In the genomic region with DNA sequence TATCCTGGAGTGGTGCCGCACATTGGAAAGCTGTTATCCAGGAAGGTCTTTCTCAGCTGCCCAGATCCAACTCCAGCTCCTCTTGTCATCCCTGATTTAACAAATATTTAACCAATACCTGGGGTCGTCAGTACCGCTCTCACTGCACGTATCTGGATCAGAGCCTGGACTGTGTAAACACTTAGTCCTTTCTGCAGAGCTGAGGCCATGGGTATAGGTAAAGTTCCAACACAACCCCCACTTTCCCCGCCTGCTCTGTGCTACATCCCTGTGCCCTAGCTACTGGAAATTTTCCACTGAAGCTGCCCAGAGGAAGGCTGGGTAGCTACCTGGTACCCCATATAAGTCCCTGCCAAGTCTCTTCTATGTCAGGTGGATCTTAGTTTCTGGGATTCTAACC, we compare ENCODE assay signal across 28 mouse cellular contexts. TPM values are rescaled to one million over a fixed set of nuclear protein-coding genes. Genes with fewer than 3 reads are reported as not detected.
DNase-seq lines count a peak whose midpoint lies in the region; ATAC-seq and TF ChIP-seq lines count a peak whose summit lies in the region.
"Had no signal": no experiment of that assay in that cellular context is flagged by ENCODE, and none has a peak within 500 bp of the region (broad histone marks: within the 10 kb centered on the region; RNA-seq: fewer than 3 reads in every experiment).

No protein-coding gene starts in this region.

- no peak overlapping the region for H3K4me3 ChIP-seq in forebrain, embryonic 11.5 days (ENCODE audit: low read depth, low read length)
- H3K4me3 ChIP-seq in forebrain, embryonic 16.5 days (replicated peaks; ENCODE audit: low read length) = no peak overlapping the region
- H3K4me3 ChIP-seq in liver, embryonic 12.5 days = no peak overlapping the region
- H3K4me3 ChIP-seq in liver, postnatal 0 days (ENCODE audit: low read depth, low read length) = no peak overlapping the region
- H3K4me3 ChIP-seq in stomach, embryonic 16.5 days (replicated peaks; ENCODE audit: low read length) = no peak overlapping the region
- no peak overlapping the region for H3K4me3 ChIP-seq in stomach, postnatal 0 days (ENCODE audit: low read depth, low read length)
- H3K4me3 ChIP-seq: embryonic facial prominence, embryonic 10.5 days; embryonic facial prominence, embryonic 13.5 days; erythroblast, embryonic 14.5 days; forebrain, embryonic 13.5 days; heart, embryonic 12.5 days; heart, embryonic 15.5 days; hindbrain, embryonic 10.5 days; hindbrain, embryonic 13.5 days had no signal

- TF ChIP-seq CTCF in liver, postnatal 0 days (IDR thresholded peaks at IDR 0.05; ENCODE audit: low read depth) = no peak
- no peak for TF ChIP-seq CTCF in stomach, postnatal 0 days (IDR thresholded peaks at IDR 0.05; ENCODE audit: low read depth)

- 90% methylated on average over 5 of the region's 5 CpGs for WGBS in forebrain, embryonic 11.5 days
- WGBS in forebrain, embryonic 16.5 days = 84% methylated on average over 5 of the region's 5 CpGs
- WGBS in liver, embryonic 12.5 days (ENCODE audit: insufficient replicate concordance) = 65% methylated on average over 5 of the region's 5 CpGs
- 55% methylated on average over 5 of the region's 5 CpGs for WGBS in liver, postnatal 0 days (ENCODE audit: insufficient replicate concordance)
- 45% methylated on average over 5 of the region's 5 CpGs for WGBS in stomach, embryonic 16.5 days
- 41% methylated on average over 5 of the region's 5 CpGs for WGBS in stomach, postnatal 0 days

- H3K27ac ChIP-seq in forebrain, embryonic 11.5 days (ENCODE audit: low read depth, low read length) = no peak overlapping the region
- no peak overlapping the region for H3K27ac ChIP-seq in forebrain, embryonic 16.5 days (ENCODE audit: low read length)
- H3K27ac ChIP-seq in liver, embryonic 12.5 days = no peak overlapping the region
- no peak overlapping the region for H3K27ac ChIP-seq in liver, postnatal 0 days (ENCODE audit: low read depth)
- H3K27ac ChIP-seq in stomach, embryonic 16.5 days (ENCODE audit: low read length) = no peak overlapping the region
- no peak overlapping the region for H3K27ac ChIP-seq in stomach, postnatal 0 days (replicated peaks)
- H3K27ac ChIP-seq: embryonic facial prominence, embryonic 10.5 days; embryonic facial prominence, embryonic 13.5 days; forebrain, embryonic 13.5 days; heart, embryonic 15.5 days; hindbrain, embryonic 10.5 days; hindbrain, embryonic 13.5 days had no signal

- H3K36me3 ChIP-seq in forebrain, embryonic 11.5 days (ENCODE audit: control insufficient read depth, insufficient read depth, low read length) = no peaks in the 10 kb centered on the region
- no peaks in the 10 kb centered on the region for H3K36me3 ChIP-seq in forebrain, embryonic 16.5 days (ENCODE audit: control insufficient read depth, insufficient read depth)
- no peaks in the 10 kb centered on the region for H3K36me3 ChIP-seq in liver, embryonic 12.5 days
- H3K36me3 ChIP-seq in liver, postnatal 0 days (replicated peaks; ENCODE audit: insufficient read depth, low read length) = no peaks in the 10 kb centered on the region
- no peaks in the 10 kb centered on the region for H3K36me3 ChIP-seq in stomach, embryonic 16.5 days (ENCODE audit: control insufficient read depth, insufficient read depth, low read length)
- no peaks in the 10 kb centered on the region for H3K36me3 ChIP-seq in stomach, postnatal 0 days (ENCODE audit: control insufficient read depth, insufficient read depth, low read length)
- H3K36me3 ChIP-seq: embryonic facial prominence, embryonic 10.5 days; embryonic facial prominence, embryonic 13.5 days; heart, embryonic 12.5 days; heart, embryonic 15.5 days; hindbrain, embryonic 10.5 days; hindbrain, embryonic 13.5 days had no signal

- DNase-seq in forebrain, embryonic 11.5 days (ENCODE audit: low spot score) = peak; percentile 40
- DNase-seq in liver, postnatal 0 days = no peak
- no peak for DNase-seq in stomach, postnatal 0 days (ENCODE audit: low spot score)
- DNase-seq in retina, embryonic 14.5 days (ENCODE audit: low spot score) = no peak
- DNase-seq: adrenal gland, adult 8-10 months; adrenal gland, postnatal 25 days; cerebellum, adult 11-12 months; cerebellum, adult 8-10 months; cerebellum, postnatal 10 days; cerebellum, postnatal 36 days; embryo, embryonic 11 days; forebrain, postnatal 0 days; gastrocnemius, postnatal 25 days; heart, adult 18-20 months; heart, postnatal 10 days; heart, postnatal 36 days had no signal

- H3K4me1 ChIP-seq in forebrain, embryonic 11.5 days (replicated peaks; ENCODE audit: control insufficient read depth, insufficient read depth, low read length) = no peaks in the 10 kb centered on the region
- H3K4me1 ChIP-seq in forebrain, embryonic 16.5 days (replicated peaks; ENCODE audit: control insufficient read depth, insufficient read depth, low read length) = peaks cover 13% of the 10 kb centered on the region; the same call in 1 of the 2 replicates
- H3K4me1 ChIP-seq in liver, embryonic 12.5 days = peaks cover 6% of the 10 kb centered on the region; the same call in 1 of the 2 replicates
- peaks cover 9% of the 10 kb centered on the region; the same call in 1 of the 2 replicates for H3K4me1 ChIP-seq in liver, postnatal 0 days (ENCODE audit: insufficient read depth)
- H3K4me1 ChIP-seq in stomach, embryonic 16.5 days (ENCODE audit: control insufficient read depth, insufficient read depth, low read length) = 0 out of 2 replicates have a peak, but pooled peaks cover 4% of the 10 kb centered on the region
- no peaks in the 10 kb centered on the region for H3K4me1 ChIP-seq in stomach, postnatal 0 days (replicated peaks; ENCODE audit: control insufficient read depth, insufficient read depth)

- no peaks in the 10 kb centered on the region for H3K27me3 ChIP-seq in forebrain, embryonic 11.5 days (ENCODE audit: control insufficient read depth, insufficient read depth, low read length)
- no peaks in the 10 kb centered on the region for H3K27me3 ChIP-seq in forebrain, embryonic 16.5 days (replicated peaks; ENCODE audit: control insufficient read depth, insufficient read depth, low read length)
- H3K27me3 ChIP-seq in liver, embryonic 12.5 days (replicated peaks) = peaks cover 35% of the 10 kb centered on the region
- no peaks in the 10 kb centered on the region for H3K27me3 ChIP-seq in liver, postnatal 0 days (ENCODE audit: insufficient read depth, low read length)
- no peaks in the 10 kb centered on the region for H3K27me3 ChIP-seq in stomach, embryonic 16.5 days (ENCODE audit: control insufficient read depth, insufficient read depth, low read length)
- H3K27me3 ChIP-seq in stomach, postnatal 0 days (ENCODE audit: control insufficient read depth, insufficient read depth, low read length) = no peaks in the 10 kb centered on the region
- H3K27me3 ChIP-seq: forebrain, embryonic 13.5 days; hindbrain, embryonic 13.5 days had no signal

- H3K9ac ChIP-seq in forebrain, embryonic 11.5 days (ENCODE audit: low read length) = no peak overlapping the region
- no peak overlapping the region for H3K9ac ChIP-seq in forebrain, embryonic 16.5 days (replicated peaks; ENCODE audit: low read depth, low read length)
- H3K9ac ChIP-seq in liver, embryonic 12.5 days = no peak overlapping the region
- H3K9ac ChIP-seq in liver, postnatal 0 days (replicated peaks) = no peak overlapping the region
- no peak overlapping the region for H3K9ac ChIP-seq in stomach, embryonic 16.5 days (ENCODE audit: low read length)
- no peak overlapping the region for H3K9ac ChIP-seq in stomach, postnatal 0 days (ENCODE audit: low read length)
- H3K9ac ChIP-seq: embryonic facial prominence, embryonic 13.5 days; forebrain, embryonic 13.5 days; forebrain, postnatal 0 days; heart, embryonic 12.5 days; heart, embryonic 15.5 days; hindbrain, embryonic 13.5 days had no signal

- no peak for ATAC-seq in forebrain, embryonic 11.5 days (replicated peaks; ENCODE audit: low FRiP score)
- no peak for ATAC-seq in forebrain, embryonic 16.5 days
- peak; percentile 52; the same call in 1 of the 2 replicates for ATAC-seq in liver, embryonic 12.5 days
- ATAC-seq in liver, postnatal 0 days = no peak
- ATAC-seq in stomach, embryonic 16.5 days (ENCODE audit: insufficient read depth, low FRiP score) = peak; percentile 36; the same call in 1 of the 2 replicates
- no peak for ATAC-seq in stomach, postnatal 0 days (ENCODE audit: low FRiP score, low TSS enrichment)
- ATAC-seq: activated CD4-positive, CD25-positive, alpha-beta regulatory T cell, adult 4 months; forebrain, embryonic 13.5 days; forebrain, postnatal 0 days had no signal

- no peak for TF ChIP-seq EP300 in liver, postnatal 0 days (IDR thresholded peaks at IDR 0.05; ENCODE audit: low read depth)
- no peak for TF ChIP-seq EP300 in stomach, postnatal 0 days (optimal IDR thresholded peaks at IDR 0.05)

- no peaks in the 10 kb centered on the region for H3K9me3 ChIP-seq in forebrain, embryonic 11.5 days (ENCODE audit: control insufficient read depth, low read length)
- no peaks in the 10 kb centered on the region for H3K9me3 ChIP-seq in forebrain, embryonic 16.5 days (ENCODE audit: control insufficient read depth, low read length)
- H3K9me3 ChIP-seq in liver, embryonic 12.5 days (replicated peaks) = no peaks in the 10 kb centered on the region
- H3K9me3 ChIP-seq in liver, postnatal 0 days (ENCODE audit: low read length) = no peaks in the 10 kb centered on the region
- H3K9me3 ChIP-seq in stomach, embryonic 16.5 days (replicated peaks; ENCODE audit: control insufficient read depth, low read length) = no peaks in the 10 kb centered on the region
- no peaks in the 10 kb centered on the region for H3K9me3 ChIP-seq in stomach, postnatal 0 days (ENCODE audit: control insufficient read depth, low read length)
- H3K9me3 ChIP-seq: embryonic facial prominence, embryonic 10.5 days; embryonic facial prominence, embryonic 13.5 days; forebrain, embryonic 13.5 days; heart, embryonic 12.5 days; heart, embryonic 15.5 days; hindbrain, embryonic 10.5 days; hindbrain, embryonic 13.5 days had no signal

- no peak overlapping the region for H3K4me2 ChIP-seq in forebrain, embryonic 11.5 days (ENCODE audit: low read depth, low read length, severe bottlenecking)
- no peak overlapping the region for H3K4me2 ChIP-seq in forebrain, embryonic 16.5 days (ENCODE audit: low read length)
- H3K4me2 ChIP-seq in liver, embryonic 12.5 days = no peak overlapping the region
- H3K4me2 ChIP-seq in liver, postnatal 0 days (ENCODE audit: low read depth, low read length) = no peak overlapping the region
- no peak overlapping the region for H3K4me2 ChIP-seq in stomach, embryonic 16.5 days (ENCODE audit: low read depth, low read length)
- H3K4me2 ChIP-seq in stomach, postnatal 0 days (replicated peaks; ENCODE audit: low read depth) = no peak overlapping the region
- H3K4me2 ChIP-seq: embryonic facial prominence, embryonic 13.5 days; forebrain, embryonic 13.5 days; heart, embryonic 12.5 days; heart, embryonic 15.5 days; hindbrain, embryonic 13.5 days had no signal

RNA-seq across cellular contexts. Expression of a gene that starts 3.0 kb away (rescaled TPM):
- polyA plus RNA-seq in forebrain, embryonic 11.5 days (2014; fragmentation: Nextera tagmentation; extraction: Ambion mirVana) = 7.8 and 8.0 TPM in 2 replicates
- polyA plus RNA-seq in forebrain, embryonic 16.5 days (2015; fragmentation: Nextera tagmentation; extraction: Ambion mirVana) = 47.8 and 61.8 TPM in 2 replicates
- 0.39 and 0.66 TPM in 2 replicates for polyA plus RNA-seq in liver, embryonic 12.5 days (2016; fragmentation: Nextera tagmentation; extraction: Ambion mirVana)
- not detected in 2 replicates for polyA plus RNA-seq in liver, postnatal 0 days (2015; fragmentation: Nextera tagmentation; extraction: Ambion mirVana)
- polyA plus RNA-seq in stomach, embryonic 16.5 days (2015; fragmentation: Nextera tagmentation; extraction: Ambion mirVana) = 10.7 and 13.2 TPM in 2 replicates
- 3.9 and 5.1 TPM in 2 replicates for polyA plus RNA-seq in stomach, postnatal 0 days (2015; fragmentation: Nextera tagmentation; extraction: Ambion mirVana)
- polyA plus RNA-seq: activated CD4-positive, CD25-positive, alpha-beta regulatory T cell, adult 4 months; erythroblast, embryonic 14.5 days; heart, embryonic 15.5 days had no signal

RNA-seq across cellular contexts. Expression of a gene that starts 27.2 kb away (rescaled TPM):
- polyA plus RNA-seq in forebrain, embryonic 11.5 days (2014; fragmentation: Nextera tagmentation; extraction: Ambion mirVana) = 0.05 TPM in 1 of 2 replicates, not detected in the other
- 0.18 and 0.20 TPM in 2 replicates for polyA plus RNA-seq in forebrain, embryonic 16.5 days (2015; fragmentation: Nextera tagmentation; extraction: Ambion mirVana)
- 0.11 and 0.18 TPM in 2 replicates for polyA plus RNA-seq in liver, embryonic 12.5 days (2016; fragmentation: Nextera tagmentation; extraction: Ambion mirVana)
- polyA plus RNA-seq in liver, postnatal 0 days (2015; fragmentation: Nextera tagmentation; extraction: Ambion mirVana) = 0.02 and 0.05 TPM in 2 replicates
- polyA plus RNA-seq in stomach, embryonic 16.5 days (2015; fragmentation: Nextera tagmentation; extraction: Ambion mirVana) = 2.6 and 2.9 TPM in 2 replicates
- polyA plus RNA-seq in stomach, postnatal 0 days (2015; fragmentation: Nextera tagmentation; extraction: Ambion mirVana) = 2.8 and 3.3 TPM in 2 replicates
- polyA plus RNA-seq: erythroblast, embryonic 14.5 days had no signal

RNA-seq across cellular contexts. Expression of a gene that starts 56.7 kb away (rescaled TPM):
- polyA plus RNA-seq in forebrain, embryonic 11.5 days (2014; fragmentation: Nextera tagmentation; extraction: Ambion mirVana) = 2.0 and 2.3 TPM in 2 replicates
- polyA plus RNA-seq in forebrain, embryonic 16.5 days (2015; fragmentation: Nextera tagmentation; extraction: Ambion mirVana) = 1.7 and 1.8 TPM in 2 replicates
- polyA plus RNA-seq in liver, embryonic 12.5 days (2016; fragmentation: Nextera tagmentation; extraction: Ambion mirVana) = 10.5 and 11.5 TPM in 2 replicates
- polyA plus RNA-seq in liver, postnatal 0 days (2015; fragmentation: Nextera tagmentation; extraction: Ambion mirVana) = 9.8 and 12.3 TPM in 2 replicates
- polyA plus RNA-seq in stomach, embryonic 16.5 days (2015; fragmentation: Nextera tagmentation; extraction: Ambion mirVana) = 3.8 and 4.7 TPM in 2 replicates
- 1.2 and 1.5 TPM in 2 replicates for polyA plus RNA-seq in stomach, postnatal 0 days (2015; fragmentation: Nextera tagmentation; extraction: Ambion mirVana)

Comparison
In these comparisons a context has a peak if more than half of its experiments do, and no peak if none do; other contexts are left out.
1. ATAC-seq: peak in liver, embryonic 12.5 days (single experiment) and stomach, embryonic 16.5 days (single experiment); none in forebrain, embryonic 11.5 days (single experiment), forebrain, embryonic 16.5 days (single experiment), liver, postnatal 0 days (single experiment) and stomach, postnatal 0 days (single experiment).